Mouse (Mus musculus) stomach, embryonic 16.5 days (tissue): ENCODE data around the gene Mrnip. TPM values are rescaled to one million over a fixed set of nuclear protein-coding genes. Genes with fewer than 3 reads are reported as not detected.
A peak's percentile ranks its signal among the peaks of the same experiment; 100 is the strongest.

Source experiments
- ATAC-seq: fragments of 200-750 bp; cut with Nextera tagmentation; 2 replicates; pipeline ENCODE4 v1.8.0; 2017; ENCODE audit warnings: moderate number of reproducible peaks, moderate TSS enrichment; ENCODE audit not compliant: insufficient read depth, low FRiP score
- H3K27ac ChIP-seq: fragments of 300-500 bp; sonication (generic); 2 replicates; pipeline ENCODE4 v1.5.1; 2014; ENCODE audit warnings: low read length
- H3K27me3 ChIP-seq: fragments of 300-500 bp; sonication (generic); 2 replicates; pipeline ENCODE4 v1.6.1; 2014; ENCODE audit warnings: low read length, control low read depth, mixed read lengths; ENCODE audit not compliant: control insufficient read depth, insufficient read depth
- H3K36me3 ChIP-seq: fragments of 300-500 bp; sonication (generic); 2 replicates; pipeline ENCODE4 v1.6.1; 2014; ENCODE audit warnings: low read length; ENCODE audit not compliant: control insufficient read depth, insufficient read depth
- H3K4me1 ChIP-seq: fragments of 300-500 bp; sonication (generic); 2 replicates; pipeline ENCODE4 v1.6.1; 2014; ENCODE audit warnings: low read length, control low read depth, mixed read lengths; ENCODE audit not compliant: control insufficient read depth, insufficient read depth
- H3K4me2 ChIP-seq: fragments of 300-500 bp; sonication (generic); 2 replicates; pipeline ENCODE4 v1.6.1; 2014; ENCODE audit warnings: low read depth, low read length, mixed read lengths
- H3K4me3 ChIP-seq: fragments of 300-500 bp; sonication (generic); replicated peaks from 2 replicates; pipeline ENCODE4 v1.5.1; 2014; ENCODE audit warnings: mild to moderate bottlenecking, low read length
- H3K9ac ChIP-seq: fragments of 300-500 bp; sonication (generic); 2 replicates; pipeline ENCODE4 v1.6.1; 2014; ENCODE audit warnings: low read length
- H3K9me3 ChIP-seq: fragments of 300-500 bp; sonication (generic); replicated peaks from 2 replicates; pipeline ENCODE4 v1.6.1; 2016; ENCODE audit warnings: low read length, control low read depth; ENCODE audit not compliant: control insufficient read depth
- WGBS: fragments of 180-500 bp; shearing (Covaris S2); extraction: QIAGEN DNeasy Blood & Tissue Kit; methylation state at CpG from one replicate; pipeline ENCODE4 v1.1.7; 2014; 5-methylcytosine and 5-hydroxymethylcytosine counted together
- polyA plus RNA-seq: library from polyadenylated mRNA; unstranded; fragments of >200 nt; fragmentation: Nextera tagmentation; extraction: Ambion mirVana; gene quantifications from 2 replicates; pipeline ENCODE4 v1.2.1, GENCODE M21; 2015

The Mrnip gene
- polyA plus RNA-seq, 1 experiment from 2014 or later = 12.5 TPM

GRCm38 (mm10) chr11:50215633-50216032 lies 41.4 kb downstream of the Mrnip start:
- Histone ChIP-seq H3K4me2 (peak overlapping the region; percentile 10; the same call in 1 of the 2 replicates), H3K27ac (no peak overlapping the region), H3K27me3 (no peaks in the 10 kb centered on the region), H3K9me3 (no peaks in the 10 kb centered on the region), H3K9ac (0 out of 2 replicates have a peak overlapping the region, but pooled peaks have one; percentile 41), H3K4me1 (peaks cover 20% of the 10 kb centered on the region), H3K36me3 (no peaks in the 10 kb centered on the region), H3K4me3 (no peak overlapping the region)
- no peak for ATAC-seq
- 23% methylated on average over 9 of the region's 9 CpGs for WGBS

GRCm38 (mm10) chr11:50216724-50217366 lies 42.6 kb downstream of the Mrnip start:
- Histone ChIP-seq H3K9ac (no peak overlapping the region), H3K4me2 (no peak overlapping the region), H3K27ac (no peak overlapping the region), H3K4me3 (no peak overlapping the region), H3K36me3 (no peaks in the 10 kb centered on the region), H3K9me3 (no peaks in the 10 kb centered on the region), H3K4me1 (peaks cover 17% of the 10 kb centered on the region), H3K27me3 (no peaks in the 10 kb centered on the region)
- ATAC-seq = no peak
- 74% methylated on average over 4 of the region's 4 CpGs for WGBS

- H3K27ac ChIP-seq = no peak overlapping the region
- H3K9ac ChIP-seq = no peak overlapping the region
- no peaks in the 10 kb centered on the region for H3K9me3 ChIP-seq
- no peaks in the 10 kb centered on the region for H3K27me3 ChIP-seq
- WGBS = 61% methylated on average over 4 of the region's 4 CpGs
- no peaks in the 10 kb centered on the region for H3K36me3 ChIP-seq
- H3K4me2 ChIP-seq = no peak overlapping the region
- H3K4me1 ChIP-seq = peaks cover 14% of the 10 kb centered on the region
- no peak overlapping the region for H3K4me3 ChIP-seq
- no peak for ATAC-seq
Observed at GRCm38 (mm10) chr11:50217811-50218210, 43.6 kb downstream of the Mrnip start.

DNA sequence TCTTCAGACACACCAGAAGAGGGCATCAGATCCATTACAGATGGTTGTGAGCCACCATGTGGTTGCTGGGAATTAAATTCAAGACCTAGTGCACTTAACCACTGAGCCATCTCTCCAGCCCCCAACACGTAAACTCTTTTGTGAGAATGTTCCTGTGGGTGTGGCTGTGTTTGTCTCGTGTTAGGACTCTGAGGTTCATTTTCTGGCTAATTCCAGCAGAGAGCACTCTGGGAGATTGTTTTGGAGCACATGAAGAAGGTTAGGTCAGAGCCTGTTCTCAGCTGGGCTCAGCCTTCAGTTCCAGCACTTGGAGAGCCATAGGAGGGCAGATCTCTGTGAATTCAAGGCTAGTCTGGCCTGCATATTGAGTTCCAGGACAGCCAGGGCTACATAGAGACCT lies 45.6 kb downstream of the Mrnip start:
- Histone ChIP-seq H3K9me3 (no peaks in the 10 kb centered on the region), H3K4me3 (no peak overlapping the region), H3K27me3 (no peaks in the 10 kb centered on the region), H3K36me3 (no peaks in the 10 kb centered on the region), H3K4me1 (peaks cover 16% of the 10 kb centered on the region), H3K9ac (no peak overlapping the region), H3K27ac (no peak overlapping the region), H3K4me2 (no peak overlapping the region)
- WGBS = 49% methylated on average over 2 of the region's 2 CpGs
- no peak for ATAC-seq

DNA sequence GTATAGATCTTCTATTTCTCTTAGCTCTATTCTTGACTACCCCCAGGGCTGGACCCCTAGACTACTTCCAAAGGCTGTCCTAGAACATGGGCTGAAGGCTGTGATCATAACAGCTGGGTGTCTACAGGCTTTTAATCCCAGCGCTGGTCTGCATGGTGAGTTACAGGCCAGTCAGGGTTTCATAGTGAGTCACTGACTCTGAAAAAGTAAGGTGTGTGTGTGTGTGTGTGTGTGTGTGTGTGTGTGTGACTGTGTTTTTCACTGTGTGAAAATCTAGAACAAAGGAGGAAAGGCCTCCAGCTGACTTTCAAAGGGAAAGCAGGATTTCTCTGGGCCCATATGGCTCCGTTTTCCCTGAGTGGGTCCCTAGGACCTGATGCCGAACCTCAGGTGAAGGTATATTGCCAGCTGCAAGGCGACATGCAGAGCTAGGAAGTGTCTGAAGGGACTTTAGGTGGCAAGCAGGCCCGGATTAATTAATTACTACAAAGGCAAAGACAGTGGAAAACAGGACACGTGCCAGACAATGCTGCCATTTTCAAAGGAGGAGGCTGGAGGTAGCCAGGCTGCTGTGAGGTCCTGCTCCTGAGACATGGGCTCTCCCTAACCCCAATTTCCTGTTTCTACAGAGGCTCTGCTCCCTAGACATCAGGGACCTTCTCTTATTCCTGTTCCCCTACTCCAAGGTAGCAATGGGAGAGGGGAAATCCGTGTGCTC lies 48.5 kb downstream of the Mrnip start:
- H3K4me2 ChIP-seq = no peak overlapping the region
- no peak overlapping the region for H3K4me3 ChIP-seq
- WGBS = 60% methylated on average over 7 of the region's 7 CpGs

DNA sequence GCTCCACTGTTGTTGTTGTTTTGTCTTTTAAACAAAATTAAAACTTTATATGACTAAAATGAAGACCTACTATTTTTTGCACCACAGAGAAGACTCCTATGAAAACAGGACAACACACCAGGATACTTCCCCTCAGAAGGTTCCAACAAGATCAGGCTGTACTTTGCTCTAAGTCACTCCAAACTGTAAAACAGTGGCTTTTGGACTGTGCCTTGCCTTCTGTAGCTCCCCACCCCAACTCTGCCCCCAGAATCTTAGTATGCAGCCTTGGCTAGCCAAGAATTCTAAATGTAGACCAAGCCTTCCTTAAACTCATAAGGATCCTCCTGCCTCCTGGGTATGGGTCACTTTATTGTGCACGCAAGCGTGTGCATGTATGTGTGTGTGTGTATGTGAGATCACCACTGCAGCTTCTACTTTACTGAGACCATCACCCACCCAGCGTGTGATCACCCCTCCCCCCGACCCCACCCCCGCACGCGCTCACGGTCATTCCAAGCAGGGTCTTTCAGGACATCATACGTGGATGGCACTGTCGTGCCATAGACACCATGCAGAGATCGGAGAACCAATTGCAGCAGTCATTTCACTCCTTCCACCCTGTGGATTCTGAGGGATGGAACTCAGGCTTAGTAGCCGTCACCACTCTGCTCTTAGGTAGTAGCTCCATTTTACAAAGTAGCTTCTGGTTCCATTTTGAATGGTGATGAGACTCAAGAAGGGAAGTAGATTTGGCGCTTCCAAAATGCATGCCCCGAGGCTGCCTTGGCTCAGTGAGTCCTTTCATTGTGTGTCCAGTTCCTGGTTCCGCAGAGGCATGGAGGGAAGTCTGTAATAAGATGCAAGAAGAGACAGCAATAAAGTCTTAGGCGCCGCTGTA lies 49.8 kb downstream of the Mrnip start:
- H3K9ac ChIP-seq = peak overlapping the region; percentile 99
- WGBS = 9% methylated on average over 17 of the region's 17 CpGs
- H3K9me3 ChIP-seq = no peaks in the 10 kb centered on the region
- H3K27me3 ChIP-seq = no peaks in the 10 kb centered on the region
- no peak for ATAC-seq
- H3K36me3 ChIP-seq = no peaks in the 10 kb centered on the region
- peaks cover 33% of the 10 kb centered on the region for H3K4me1 ChIP-seq
- H3K27ac ChIP-seq = peak overlapping the region; percentile 88
- H3K4me2 ChIP-seq = peak overlapping the region; percentile 92
- peak overlapping the region; percentile 85 for H3K4me3 ChIP-seq

More for the DNA sequence above, 48.5 kb downstream of the Mrnip start:
- Histone ChIP-seq H3K27me3 (no peaks in the 10 kb centered on the region), H3K36me3 (no peaks in the 10 kb centered on the region), H3K4me1 (peaks cover 23% of the 10 kb centered on the region), H3K9me3 (no peaks in the 10 kb centered on the region), H3K27ac (no peak overlapping the region), H3K9ac (no peak overlapping the region)
- no peak for ATAC-seq

- no peaks in the 10 kb centered on the region for H3K36me3 ChIP-seq
- H3K9me3 ChIP-seq = no peaks in the 10 kb centered on the region
- peak; percentile 89 for ATAC-seq
- peak overlapping the region; percentile 88 for H3K27ac ChIP-seq
- WGBS = under 1% methylated on average over 67 of the region's 70 CpGs
- peak overlapping the region; percentile 99 for H3K9ac ChIP-seq
- H3K27me3 ChIP-seq = no peaks in the 10 kb centered on the region
- peak overlapping the region; percentile 92 for H3K4me2 ChIP-seq
- peak overlapping the region; percentile 85 for H3K4me3 ChIP-seq
- peaks cover 38% of the 10 kb centered on the region for H3K4me1 ChIP-seq
Observed at GRCm38 (mm10) chr11:50224671-50225530, 50.7 kb downstream of the Mrnip start.

DNA sequence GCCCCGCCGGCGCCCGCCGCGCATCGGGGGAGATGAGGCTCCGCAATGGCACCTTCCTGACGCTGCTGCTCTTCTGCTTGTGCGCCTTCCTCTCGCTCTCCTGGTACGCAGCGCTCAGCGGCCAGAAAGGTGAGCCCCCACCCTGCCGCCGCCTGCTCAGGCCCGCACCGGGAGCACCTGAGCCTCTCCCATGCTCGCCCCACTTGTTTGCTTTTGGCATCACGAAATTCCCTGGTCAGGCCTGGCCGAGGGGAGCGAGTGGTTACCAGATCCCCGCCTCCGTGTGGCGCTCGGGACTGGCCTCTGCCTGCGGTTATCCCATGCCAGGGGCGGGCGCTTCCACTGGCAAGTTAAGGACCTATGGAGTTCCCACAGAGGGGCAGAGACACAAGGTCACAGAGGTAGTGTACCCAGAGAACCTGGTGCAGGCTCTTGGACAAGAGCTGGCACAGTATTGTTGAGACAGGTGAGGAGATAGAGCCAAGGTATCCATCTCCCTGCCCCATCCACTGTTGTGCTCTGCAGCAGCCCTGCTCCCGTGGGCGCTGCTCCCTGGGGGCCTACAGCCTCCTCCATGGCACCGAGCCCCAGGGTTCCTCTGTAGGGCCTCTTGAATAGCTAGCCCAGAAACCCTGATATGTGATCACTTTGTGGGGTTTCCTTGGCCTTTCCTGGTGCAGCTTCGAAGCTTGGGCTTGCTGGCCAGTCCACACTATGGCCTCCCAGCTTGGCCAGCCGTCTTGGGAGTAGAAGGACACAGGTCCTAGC lies 51.6 kb downstream of the Mrnip start:
- H3K36me3 ChIP-seq = no peaks in the 10 kb centered on the region
- peaks cover 45% of the 10 kb centered on the region for H3K4me1 ChIP-seq
- peak; percentile 8 for ATAC-seq
- H3K9ac ChIP-seq = peak overlapping the region; percentile 99
- no peaks in the 10 kb centered on the region for H3K27me3 ChIP-seq
- H3K9me3 ChIP-seq = no peaks in the 10 kb centered on the region
- WGBS = 3% methylated on average over 30 of the region's 34 CpGs
- H3K27ac ChIP-seq = peak overlapping the region; percentile 88
- peak overlapping the region; percentile 92 for H3K4me2 ChIP-seq
- peak overlapping the region; percentile 85 for H3K4me3 ChIP-seq
